30 mouse cellular contexts compared by ENCODE assay signal in the genomic region with DNA sequence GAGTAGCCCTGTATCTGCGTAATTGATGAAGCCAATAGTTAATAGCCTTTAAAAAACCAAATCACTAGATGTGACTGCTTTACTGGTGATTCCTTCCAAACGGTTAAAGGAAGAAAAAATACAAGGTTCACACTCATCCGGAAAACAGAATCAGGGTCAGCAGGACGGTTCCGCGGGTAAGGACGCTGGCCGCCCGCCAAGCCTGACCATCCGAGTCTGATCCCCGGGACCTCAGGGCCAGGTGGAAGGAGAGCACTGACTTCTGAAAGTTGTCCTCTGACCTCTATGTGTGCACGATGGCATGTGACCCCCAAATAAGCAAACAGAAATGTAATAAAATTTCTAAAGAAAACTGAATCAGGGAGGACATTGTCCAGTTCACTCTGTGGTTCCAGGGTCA. TPM values are rescaled to one million over a fixed set of nuclear protein-coding genes. Genes with fewer than 3 reads are reported as not detected.
DNase-seq lines count a peak whose midpoint lies in the region; ATAC-seq and TF ChIP-seq lines count a peak whose summit lies in the region.
"Had no signal": no experiment of that assay in that cellular context is flagged by ENCODE, and none has a peak within 500 bp of the region (broad histone marks: within the 10 kb centered on the region; RNA-seq: fewer than 3 reads in every experiment).

No protein-coding gene starts in this region.

- H3K36me3 ChIP-seq in kidney, adult 2 months (ENCODE audit: control insufficient read depth, insufficient read depth, low read length): no peaks in the 10 kb centered on the region
- no peaks in the 10 kb centered on the region for H3K36me3 ChIP-seq in kidney, embryonic 16.5 days (ENCODE audit: insufficient read depth, low read length)
- H3K36me3 ChIP-seq in liver, postnatal 0 days (replicated peaks; ENCODE audit: insufficient read depth, low read length): no peaks in the 10 kb centered on the region
- H3K36me3 ChIP-seq in limb, embryonic 10.5 days: no peaks in the 10 kb centered on the region
- H3K36me3 ChIP-seq: embryonic facial prominence, embryonic 15.5 days; heart, embryonic 15.5 days; hindbrain, embryonic 10.5 days had no signal

- no peaks in the 10 kb centered on the region for H3K4me1 ChIP-seq in kidney, adult 2 months (ENCODE audit: control insufficient read depth, insufficient read depth, low read length)
- no peaks in the 10 kb centered on the region for H3K4me1 ChIP-seq in kidney, embryonic 16.5 days (ENCODE audit: insufficient read depth, low read length)
- no peaks in the 10 kb centered on the region for H3K4me1 ChIP-seq in liver, postnatal 0 days (ENCODE audit: insufficient read depth)
- H3K4me1 ChIP-seq in limb, embryonic 10.5 days: no peaks in the 10 kb centered on the region
- H3K4me1 ChIP-seq: embryonic facial prominence, embryonic 15.5 days; heart, embryonic 15.5 days; hindbrain, embryonic 10.5 days had no signal

- no peak for TF ChIP-seq EP300 in liver, postnatal 0 days (IDR thresholded peaks at IDR 0.05; ENCODE audit: low read depth)

- no peak overlapping the region for H3K4me3 ChIP-seq in kidney, adult 2 months (ENCODE audit: insufficient read depth, low read depth, low read length)
- no peak overlapping the region for H3K4me3 ChIP-seq in kidney, embryonic 16.5 days (ENCODE audit: low read length)
- no peak overlapping the region for H3K4me3 ChIP-seq in liver, postnatal 0 days (ENCODE audit: low read depth, low read length)
- no peak overlapping the region for H3K4me3 ChIP-seq in limb, embryonic 10.5 days
- H3K4me3 ChIP-seq: embryonic facial prominence, embryonic 15.5 days; erythroblast, embryonic 14.5 days; heart, adult 2 months; heart, embryonic 15.5 days; hindbrain, embryonic 10.5 days had no signal

- no peaks in the 10 kb centered on the region for H3K27me3 ChIP-seq in kidney, adult 2 months (replicated peaks; ENCODE audit: control insufficient read depth, insufficient read depth, low read length)
- no peaks in the 10 kb centered on the region for H3K27me3 ChIP-seq in kidney, embryonic 16.5 days (ENCODE audit: insufficient read depth, low read length)
- H3K27me3 ChIP-seq in liver, postnatal 0 days (ENCODE audit: insufficient read depth, low read length): no peaks in the 10 kb centered on the region
- H3K27me3 ChIP-seq in limb, embryonic 10.5 days (ENCODE audit: low read depth, poor library complexity, severe bottlenecking): no peaks in the 10 kb centered on the region
- H3K27me3 ChIP-seq: embryonic facial prominence, embryonic 15.5 days; heart, embryonic 15.5 days had no signal

- no peak overlapping the region for H3K4me2 ChIP-seq in kidney, embryonic 16.5 days (replicated peaks; ENCODE audit: low read depth, low read length)
- no peak overlapping the region for H3K4me2 ChIP-seq in liver, postnatal 0 days (ENCODE audit: low read depth, low read length)
- H3K4me2 ChIP-seq: embryonic facial prominence, embryonic 15.5 days; heart, embryonic 11.5 days; heart, embryonic 15.5 days; hindbrain, embryonic 14.5 days had no signal

- no peak overlapping the region for H3K9ac ChIP-seq in kidney, embryonic 16.5 days (replicated peaks; ENCODE audit: low read length)
- H3K9ac ChIP-seq in liver, postnatal 0 days (replicated peaks): no peak overlapping the region
- H3K9ac ChIP-seq: embryonic facial prominence, embryonic 15.5 days; heart, embryonic 15.5 days; hindbrain, embryonic 14.5 days had no signal

- DNase-seq in adrenal gland, postnatal 25 days: peak; percentile 12
- no peak for DNase-seq in adrenal gland, adult 8-10 months
- peak; percentile 6 for DNase-seq in kidney, adult 2 months
- peak; percentile 9 for DNase-seq in liver, postnatal 0 days
- DNase-seq in liver: no peak
- peak; percentile 15 for DNase-seq in limb, embryonic 10.5 days (ENCODE audit: low spot score)
- DNase-seq in spleen, postnatal 10 days (ENCODE audit: low spot score in 2 of 2): no peak
- DNase-seq: cerebellum, adult 11 months; cerebellum, adult 8-10 months; cerebellum, postnatal 14 days; embryo, embryonic 11 days; gastrocnemius, postnatal 10 days; heart, adult 2 months had no signal

- H3K27ac ChIP-seq in kidney, adult 2 months (ENCODE audit: insufficient read depth, low read depth, low read length): no peak overlapping the region
- no peak overlapping the region for H3K27ac ChIP-seq in kidney, embryonic 16.5 days (ENCODE audit: low read length)
- no peak overlapping the region for H3K27ac ChIP-seq in liver, postnatal 0 days (ENCODE audit: low read depth)
- no peak overlapping the region for H3K27ac ChIP-seq in limb, embryonic 10.5 days
- H3K27ac ChIP-seq: embryonic facial prominence, embryonic 15.5 days; heart, adult 2 months; heart, embryonic 15.5 days; hindbrain, embryonic 10.5 days; hindbrain, embryonic 14.5 days had no signal

- H3K9me3 ChIP-seq in kidney, embryonic 16.5 days (ENCODE audit: low read length): no peaks in the 10 kb centered on the region
- no peaks in the 10 kb centered on the region for H3K9me3 ChIP-seq in liver, postnatal 0 days (ENCODE audit: low read length)
- H3K9me3 ChIP-seq in limb, embryonic 10.5 days (replicated peaks): no peaks in the 10 kb centered on the region
- H3K9me3 ChIP-seq: embryonic facial prominence, embryonic 15.5 days; heart, embryonic 15.5 days; hindbrain, embryonic 10.5 days had no signal

- no peak for ATAC-seq in kidney, embryonic 16.5 days (ENCODE audit: low FRiP score, low TSS enrichment)
- no peak for ATAC-seq in liver, postnatal 0 days
- ATAC-seq: forebrain, embryonic 16.5 days had no signal

- TF ChIP-seq CTCF in kidney, adult 2 months (conservative IDR thresholded peaks at IDR 0.05; ENCODE audit: insufficient read depth, insufficient read length, low read depth, low read length): no peak
- TF ChIP-seq CTCF in liver, postnatal 0 days (IDR thresholded peaks at IDR 0.05; ENCODE audit: low read depth): no peak

- WGBS in kidney, adult 2 months: 58% methylated on average over 12 of the region's 12 CpGs
- WGBS in kidney, embryonic 16.5 days: 66% methylated on average over 12 of the region's 12 CpGs
- 82% methylated on average over 12 of the region's 12 CpGs for WGBS in liver, postnatal 0 days (ENCODE audit: insufficient replicate concordance)
- WGBS in limb, embryonic 10.5 days: 92% methylated on average over 12 of the region's 12 CpGs

- TF ChIP-seq POLR2A in kidney, adult 2 months (IDR thresholded peaks at IDR 0.05; ENCODE audit: low read depth, low read length): no peak

RNA-seq across cellular contexts. Expression of a gene that starts 43.3 kb away (rescaled TPM):
- not detected in 2 replicates for total RNA-seq in adrenal gland, postnatal 25 days (2021)
- total RNA-seq in adrenal gland, adult 8-10 months (2022): not detected
- not detected in 2 replicates for polyA plus RNA-seq in kidney, adult 2 months (2012; rRNA removed)
- polyA plus RNA-seq in kidney, embryonic 16.5 days (2015; fragmentation: Nextera tagmentation; extraction: Ambion mirVana): not detected in 2 replicates
- polyA plus RNA-seq in liver, postnatal 0 days (2015; fragmentation: Nextera tagmentation; extraction: Ambion mirVana): not detected in 2 replicates
- not detected in 2 replicates for polyA plus RNA-seq in limb, embryonic 10.5 days (2016; fragmentation: Nextera tagmentation; extraction: Ambion mirVana)
- total RNA-seq: adrenal gland, postnatal 4 days; common myeloid progenitor, adult 5-6 weeks; ES-E14; gastrocnemius, postnatal 10 days; gastrocnemius, postnatal 4 days; heart, adult 2 months; heart, postnatal 25 days had no signal
- polyA plus RNA-seq: brain, embryonic 14.5 days; embryonic facial prominence, embryonic 11.5 days; embryonic facial prominence, embryonic 15.5 days; erythroblast, embryonic 14.5 days; forebrain, embryonic 11.5 days; forebrain, embryonic 16.5 days; frontal cortex, adult 2 months; heart, adult 2 months; heart, embryonic 11.5 days; heart, embryonic 15.5 days; hindbrain, embryonic 10.5 days; hindbrain, embryonic 14.5 days had no signal

Comparison
In these comparisons a context has a peak if more than half of its experiments do, and no peak if none do; other contexts are left out.
1. DNase-seq: peak in adrenal gland, postnatal 25 days (single experiment), kidney, adult 2 months (single experiment), liver, postnatal 0 days (single experiment) and limb, embryonic 10.5 days (single experiment); none in adrenal gland, adult 8-10 months (single experiment), liver (single experiment) and spleen, postnatal 10 days (0 of 2).